Mouse (Mus musculus) right cerebral cortex, postnatal 10 days (tissue): ENCODE data around the gene Togaram1.

Experiments
- DNase-seq, 2 experiments: peaks; one replicate each; pipeline ENCODE4 v3.0.0; 2021; ENCODE audit warnings: low spot score in 2 of 2

Togaram1 gene

DNA sequence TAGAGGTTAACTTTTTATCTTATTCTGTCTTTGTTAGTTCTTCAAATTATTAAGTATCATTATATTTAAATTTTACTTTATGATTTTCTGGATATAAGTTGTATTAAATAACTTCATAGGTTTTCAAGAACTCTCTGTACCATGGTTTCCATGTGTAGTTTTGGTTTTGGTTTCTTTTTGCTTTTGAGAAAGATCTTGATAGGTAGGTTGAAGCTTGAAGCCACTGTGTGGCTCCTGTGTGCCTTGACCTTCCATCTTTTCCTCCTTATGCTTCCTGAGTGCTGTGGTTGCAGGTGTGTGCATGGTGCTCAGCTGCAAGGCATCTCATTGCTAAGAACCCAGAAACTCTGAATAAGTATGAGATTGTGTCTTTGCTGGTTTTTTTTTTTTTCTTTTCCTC lies 83.2 kb downstream of the Togaram1 start:
- DNase-seq, result no peak

DNA sequence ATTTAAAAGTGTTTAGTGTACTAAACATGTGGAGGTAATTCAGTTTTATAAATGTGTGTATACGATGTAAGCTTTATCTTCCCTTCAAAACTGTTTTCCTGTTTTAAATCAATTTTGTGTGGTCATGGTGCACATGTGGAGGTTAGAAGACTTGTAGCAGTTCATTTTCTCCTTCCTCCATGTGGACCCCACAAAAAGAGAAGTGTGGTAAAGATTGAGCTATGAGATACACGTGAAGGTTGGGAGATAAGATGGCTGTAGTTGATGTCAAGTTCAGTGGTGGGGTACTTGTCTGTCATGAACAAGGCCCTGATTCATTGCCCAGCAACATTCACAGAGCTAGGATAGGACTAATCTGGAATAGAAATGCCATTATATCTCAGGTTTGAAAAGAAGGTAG lies 92.6 kb downstream of the Togaram1 start:
- DNase-seq, result no peak

DNA sequence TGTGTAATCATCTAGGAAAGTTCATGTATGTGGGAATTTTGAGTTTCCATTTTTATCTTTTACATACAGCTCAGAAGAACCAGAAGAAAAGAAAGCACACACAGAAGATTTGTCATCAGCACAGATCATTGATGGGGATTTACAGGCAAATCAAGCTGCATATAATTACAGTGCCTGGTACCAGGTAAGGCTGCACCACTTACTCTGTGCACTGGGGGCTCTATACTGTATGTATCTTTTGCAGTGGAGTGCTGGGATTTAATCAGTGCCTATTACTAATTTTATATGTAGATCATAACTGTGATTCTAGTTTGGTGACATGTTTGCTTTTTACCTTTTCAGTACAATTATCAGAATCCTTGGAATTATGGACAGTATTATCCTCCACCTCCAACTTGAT lies 95.5 kb downstream of the Togaram1 start:
- DNase-seq, result no peak

DNA sequence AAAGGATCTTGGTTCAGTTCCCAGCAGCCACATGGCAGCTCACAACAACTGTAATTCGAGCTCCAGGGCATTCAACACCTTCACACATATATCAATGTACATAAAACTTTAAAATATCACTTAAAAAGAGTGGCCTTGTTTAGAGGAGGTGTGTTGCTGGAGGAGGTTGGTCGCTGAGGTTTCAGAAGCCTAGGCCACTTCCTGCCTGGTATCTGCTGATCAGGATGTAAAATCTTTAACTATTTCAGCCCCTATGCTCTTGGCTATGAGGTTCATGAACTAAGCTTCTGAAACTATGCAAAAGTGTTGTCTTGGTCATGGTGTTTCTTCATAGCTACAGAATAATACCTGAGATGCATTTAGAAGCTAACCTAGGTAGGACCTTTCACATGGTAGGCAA lies 99.6 kb downstream of the Togaram1 start:
- DNase-seq, result no peak

DNA sequence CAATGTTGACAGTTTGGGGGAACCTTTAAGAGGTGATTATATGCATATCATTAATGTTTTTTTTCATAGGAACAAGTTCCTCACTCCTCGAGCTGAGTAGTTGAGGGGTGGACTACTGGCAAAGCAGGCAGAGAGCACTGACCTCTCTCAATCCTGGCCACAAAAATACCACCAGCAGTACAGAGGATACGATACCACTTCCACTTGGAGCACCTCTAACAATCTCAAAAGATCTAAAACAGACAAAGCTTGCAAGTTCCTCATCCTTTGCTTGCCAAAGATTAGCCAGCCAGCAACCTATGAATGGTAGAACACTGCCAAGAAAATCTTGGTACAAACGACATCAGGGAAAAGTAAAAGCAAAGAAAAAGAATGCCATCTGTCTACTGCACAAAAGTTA lies 100.6 kb downstream of the Togaram1 start:
- DNase-seq, result no peak

DNA sequence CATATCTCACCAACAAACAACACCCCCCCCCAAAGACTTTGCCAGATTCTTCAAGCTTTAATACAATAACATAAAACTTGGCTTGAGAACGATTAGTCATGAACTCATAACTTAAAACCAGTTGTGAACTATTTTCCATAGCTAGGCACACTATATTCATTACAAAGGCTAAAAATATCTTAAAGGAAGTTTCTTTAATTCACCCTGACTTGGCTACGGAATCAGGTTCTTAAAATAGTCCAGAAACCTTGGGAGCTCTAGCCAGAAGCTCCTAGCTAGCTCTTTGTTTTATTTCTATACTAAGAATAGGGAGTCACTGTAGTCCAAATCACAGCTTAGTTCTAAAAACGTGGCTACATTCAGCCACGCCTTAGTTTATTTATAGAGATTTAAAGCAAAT lies 102.8 kb downstream of the Togaram1 start:
- no peak for DNase-seq
